Mouse (Mus musculus): ENCODE results near the gene Paip2b. TPM values are rescaled to one million over a fixed set of nuclear protein-coding genes. Genes with fewer than 3 reads are reported as not detected.

Gene Paip2b
- total RNA-seq (2014; rRNA removed) (66.2 and 75.0 TPM in 2 replicates), polyA plus RNA-seq (2015; fragmentation: Nextera tagmentation; extraction: Ambion mirVana) (28.3 and 28.6 TPM in 2 replicates)

DNA sequence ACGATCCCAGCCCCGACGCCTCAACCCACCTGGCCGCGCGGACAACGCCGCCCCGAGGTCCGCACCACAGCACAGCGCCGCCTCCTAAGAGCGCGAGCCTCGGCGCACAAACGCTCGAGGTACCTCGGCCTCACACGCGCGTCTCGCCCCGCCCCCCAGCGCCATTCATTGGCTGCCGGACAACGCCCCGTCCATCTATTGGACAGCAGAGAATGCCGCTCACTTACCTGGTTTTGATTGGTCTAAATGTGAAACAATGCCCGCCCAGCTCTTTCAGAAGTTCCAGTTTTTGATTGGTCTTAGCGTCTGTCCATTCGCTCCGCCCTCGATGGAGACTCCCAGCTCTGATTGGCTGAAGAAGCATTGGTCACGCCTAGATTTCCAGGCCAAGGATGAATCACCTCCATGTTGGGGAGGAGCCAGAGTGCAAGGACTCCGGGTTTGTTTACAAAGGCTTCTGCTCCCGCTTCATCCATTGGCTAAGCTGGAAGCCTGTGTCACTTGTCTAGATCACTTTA is at the start of gene Paip2b:
Paip2b (minus strand) TSS at position 136 of the 518 bp plus-strand sequence.
- H3K4me3 ChIP-seq (ENCODE audit: low read depth, low read length) = peak within 1 kb of the TSS; percentile 47
- H3K4me1 ChIP-seq (ENCODE audit: insufficient read depth) = peaks cover 8% of the 10 kb centered on the region
- H3K4me2 ChIP-seq (ENCODE audit: low read depth) = peak within 1 kb of the TSS; percentile 54
- H3K9ac ChIP-seq = peak within 1 kb of the TSS; percentile 67
- DNase-seq = peak; percentile 99
- under 1% methylated on average over 37 of the region's 37 CpGs for WGBS
- no peaks in the 10 kb centered on the region for H3K36me3 ChIP-seq (ENCODE audit: insufficient read depth)
- ATAC-seq = peak; percentile 97
- H3K9me3 ChIP-seq (ENCODE audit: low read length) = no peaks in the 10 kb centered on the region
- peak; percentile 48 for TF ChIP-seq CTCF (IDR thresholded peaks at IDR 0.05; ENCODE audit: low read depth)
- no peaks in the 10 kb centered on the region for H3K27me3 ChIP-seq (ENCODE audit: insufficient read depth, low read length)
- H3K27ac ChIP-seq (ENCODE audit: low read depth, low read length) = peak within 1 kb of the TSS; percentile 80

DNA sequence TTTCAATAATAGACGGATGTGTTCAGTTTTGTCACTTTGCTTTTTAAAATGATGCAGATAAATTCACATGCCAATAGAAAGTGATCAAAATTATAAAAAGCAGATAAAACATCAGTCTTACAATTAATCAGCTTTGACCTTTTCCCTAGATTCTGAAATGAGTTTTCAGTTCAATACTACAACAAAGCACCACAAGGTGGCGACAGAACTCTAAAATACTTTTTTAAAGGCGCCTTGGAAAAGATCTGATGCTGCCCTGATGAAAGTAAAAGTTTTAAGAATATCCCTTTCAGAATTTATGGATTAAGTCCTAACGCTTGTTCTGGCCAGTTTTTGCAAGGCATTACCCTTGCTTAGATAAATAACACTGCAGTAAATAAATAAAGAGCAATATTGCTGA is 48.3 kb upstream of the Paip2b start:
- no peak overlapping the region for H3K4me3 ChIP-seq (ENCODE audit: low read depth, low read length)
- H3K27ac ChIP-seq (ENCODE audit: low read depth, low read length) = no peak overlapping the region
- peak; percentile 81 for DNase-seq
- peak; percentile 72 for TF ChIP-seq CTCF (IDR thresholded peaks at IDR 0.05; ENCODE audit: low read depth)
- H3K9ac ChIP-seq = no peak overlapping the region
- H3K4me1 ChIP-seq (ENCODE audit: insufficient read depth) = no peaks in the 10 kb centered on the region
- no peaks in the 10 kb centered on the region for H3K9me3 ChIP-seq (ENCODE audit: low read length)
- H3K4me2 ChIP-seq (ENCODE audit: low read depth) = no peak overlapping the region
- no peaks in the 10 kb centered on the region for H3K27me3 ChIP-seq (ENCODE audit: insufficient read depth, low read length)
- 2% methylated on average over 4 of the region's 4 CpGs for WGBS
- H3K36me3 ChIP-seq (ENCODE audit: insufficient read depth) = no peaks in the 10 kb centered on the region
- no peak for ATAC-seq

DNA sequence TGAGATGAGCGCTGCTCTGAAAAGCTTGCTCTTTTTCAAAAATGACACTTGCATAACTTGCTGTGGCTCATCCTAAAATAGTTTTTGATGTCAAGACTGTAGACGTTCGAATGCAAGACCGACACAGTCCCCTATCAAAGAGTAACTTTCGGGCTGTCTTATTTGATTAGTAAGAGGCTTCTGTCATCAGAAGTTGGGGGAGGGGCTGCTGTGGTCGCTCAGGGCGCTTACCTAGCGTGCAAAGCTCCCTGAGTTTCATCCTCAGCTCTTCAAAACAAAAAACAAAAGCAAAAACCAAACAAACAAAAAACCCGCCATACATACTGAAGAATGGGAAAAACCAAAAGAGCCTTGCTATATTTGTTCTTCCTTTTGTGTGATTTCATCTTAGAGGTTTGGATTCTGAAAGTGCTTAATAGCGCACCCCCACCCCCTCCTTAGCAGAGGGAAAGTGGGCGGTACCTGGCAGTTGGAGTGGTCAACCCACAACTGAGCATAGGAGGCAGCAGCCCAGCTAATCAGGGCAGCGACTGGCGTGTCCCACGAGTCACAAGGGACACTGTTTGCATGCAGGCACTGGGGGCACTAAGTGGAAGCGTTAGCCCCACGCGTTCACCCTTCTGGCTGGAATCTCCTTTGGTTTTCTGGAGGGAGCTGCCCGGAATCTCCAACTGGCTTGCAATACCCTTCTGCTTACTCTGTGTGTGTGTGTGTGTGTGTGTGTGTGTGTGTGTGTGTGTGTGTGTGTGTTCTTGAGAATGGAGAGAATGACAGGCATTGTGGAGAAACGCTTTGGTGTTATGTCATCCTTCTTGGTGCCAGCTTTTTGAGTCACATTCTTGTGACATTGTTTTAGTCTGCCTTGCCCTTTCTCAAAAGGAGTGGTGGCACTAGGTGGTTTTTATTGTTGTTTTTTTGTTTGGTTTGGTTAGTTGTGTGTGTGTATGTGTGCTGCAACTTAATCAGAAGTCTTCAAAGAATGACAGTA is 36.4 kb upstream of the Paip2b start:
- H3K27ac ChIP-seq (ENCODE audit: low read depth, low read length) = no peak overlapping the region
- WGBS = 3% methylated on average over 19 of the region's 19 CpGs

DNA sequence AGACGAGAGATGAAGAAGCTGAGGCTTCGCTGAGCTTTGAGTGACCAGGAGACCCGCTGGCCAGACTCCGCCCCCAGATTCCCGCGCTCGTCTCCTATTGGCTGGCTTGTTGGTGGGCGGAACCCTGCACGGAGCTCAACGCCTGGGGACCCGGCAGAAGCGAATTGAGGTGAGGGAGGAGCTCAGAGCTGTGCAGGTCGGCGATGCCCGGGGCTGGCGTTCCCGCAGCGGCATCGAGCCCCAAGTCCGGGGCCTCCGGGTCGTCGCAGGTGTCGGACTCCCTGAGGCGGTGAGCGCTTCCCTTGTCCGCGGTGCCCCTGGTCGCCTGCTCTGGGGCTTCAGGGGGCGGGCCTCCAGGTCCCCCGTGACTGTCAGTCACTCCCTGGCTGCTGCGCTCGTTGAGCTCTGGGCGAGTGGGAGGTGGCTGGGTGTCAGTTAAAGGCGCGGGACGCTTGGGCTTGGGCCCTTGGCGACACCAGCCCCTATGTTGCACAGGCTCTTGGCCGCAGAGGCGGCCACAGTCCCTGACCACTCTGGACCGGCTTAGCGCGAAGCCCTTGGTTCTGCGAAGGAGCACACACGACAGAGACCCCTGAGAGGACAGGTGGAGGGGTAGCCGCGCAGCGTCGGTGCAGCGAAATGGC is 35.5 kb upstream of the Paip2b start, which contains the start of gene Zfp638:
Zfp638 (plus strand) TSS at position 156 of the 644 bp plus-strand sequence.
- H3K4me3 ChIP-seq (ENCODE audit: low read depth, low read length) = peak within 1 kb of the TSS; percentile 54
- ATAC-seq (peak; percentile 97), DNase-seq (peak; percentile 89)
- no peaks in the 10 kb centered on the region for H3K27me3 ChIP-seq (ENCODE audit: insufficient read depth, low read length)
- H3K9me3 ChIP-seq (ENCODE audit: low read length) = no peaks in the 10 kb centered on the region
- H3K9ac ChIP-seq = peak within 1 kb of the TSS; percentile 61
- no peaks in the 10 kb centered on the region for H3K4me1 ChIP-seq (ENCODE audit: insufficient read depth)
- H3K4me2 ChIP-seq (ENCODE audit: low read depth) = peak within 1 kb of the TSS; percentile 97
- no peak within 1 kb of the TSS for H3K27ac ChIP-seq (ENCODE audit: low read depth, low read length)
- WGBS = under 1% methylated on average over 50 of the region's 50 CpGs
- H3K36me3 ChIP-seq (ENCODE audit: insufficient read depth) = no peaks in the 10 kb centered on the region
- no peak for TF ChIP-seq CTCF (IDR thresholded peaks at IDR 0.05; ENCODE audit: low read depth)

More for the DNA sequence above, 36.4 kb upstream of the Paip2b start:
- Histone ChIP-seq H3K4me2 (ENCODE audit: low read depth) (peak overlapping the region; percentile 97), H3K27me3 (ENCODE audit: insufficient read depth, low read length) (no peaks in the 10 kb centered on the region), H3K36me3 (ENCODE audit: insufficient read depth) (no peaks in the 10 kb centered on the region), H3K9me3 (ENCODE audit: low read length) (no peaks in the 10 kb centered on the region), H3K4me3 (ENCODE audit: low read depth, low read length) (peak overlapping the region; percentile 54), H3K9ac (peak overlapping the region; percentile 61), H3K4me1 (ENCODE audit: insufficient read depth) (no peaks in the 10 kb centered on the region)
- peak; percentile 42 for DNase-seq
- peak; percentile 14; the same call in 1 of the 2 replicates for ATAC-seq
- no peak for TF ChIP-seq CTCF (IDR thresholded peaks at IDR 0.05; ENCODE audit: low read depth)

DNA sequence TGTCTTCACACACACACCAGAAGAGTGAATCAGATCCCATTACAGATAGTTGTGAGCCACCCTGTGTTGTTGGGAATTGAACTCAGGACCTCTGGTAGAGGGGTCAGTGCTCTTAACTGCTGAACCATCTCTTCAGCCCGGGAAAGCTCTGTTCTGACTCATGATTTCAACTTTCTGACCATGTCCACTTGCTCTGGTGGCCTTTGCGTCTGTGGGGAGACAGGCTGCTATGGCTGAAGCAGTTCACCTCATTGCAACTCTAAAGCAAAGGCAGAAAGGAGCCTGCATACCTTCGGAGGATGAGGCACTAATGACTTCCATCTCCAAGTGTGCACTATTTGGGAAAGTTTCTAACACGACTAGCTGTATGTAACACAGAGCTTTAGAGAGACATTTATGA is 34.9 kb upstream of the Paip2b start:
- TF ChIP-seq CTCF (IDR thresholded peaks at IDR 0.05; ENCODE audit: low read depth) = no peak
- ATAC-seq = 0 out of 2 replicates have a peak, but pooled peaks have one; percentile 1
- 38% methylated on average over 4 of the region's 4 CpGs for WGBS

DNA sequence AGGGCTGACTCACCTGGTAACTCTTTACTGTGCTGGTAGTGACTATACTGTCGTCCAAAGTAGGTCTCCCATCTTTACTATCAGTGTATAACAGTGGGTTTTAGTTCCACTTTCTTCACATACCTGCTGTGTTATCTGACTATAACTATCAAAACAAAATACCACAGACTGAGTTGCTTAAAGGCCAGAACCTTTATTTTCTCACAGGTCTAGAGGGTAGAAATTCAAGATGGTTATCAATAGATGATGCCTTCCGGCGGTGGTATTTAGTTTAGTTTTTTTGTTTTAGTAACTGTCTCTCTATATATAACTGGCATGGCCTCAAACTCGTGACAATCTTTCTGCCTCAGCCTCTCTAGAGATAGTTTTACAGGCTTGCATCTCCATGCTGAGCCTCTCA is 32.0 kb upstream of the Paip2b start:
- TF ChIP-seq CTCF (IDR thresholded peaks at IDR 0.05; ENCODE audit: low read depth) = no peak
- 77% methylated on average over 4 of the region's 4 CpGs for WGBS
- Histone ChIP-seq H3K4me3 (ENCODE audit: low read depth, low read length) (no peak overlapping the region), H3K4me2 (ENCODE audit: low read depth) (no peak overlapping the region), H3K27me3 (ENCODE audit: insufficient read depth, low read length) (no peaks in the 10 kb centered on the region), H3K9me3 (ENCODE audit: low read length) (no peaks in the 10 kb centered on the region), H3K4me1 (ENCODE audit: insufficient read depth) (no peaks in the 10 kb centered on the region), H3K36me3 (ENCODE audit: insufficient read depth) (no peaks in the 10 kb centered on the region), H3K27ac (ENCODE audit: low read depth, low read length) (no peak overlapping the region), H3K9ac (no peak overlapping the region)
- ATAC-seq (no peak), DNase-seq (no peak)

More for the DNA sequence above, 34.9 kb upstream of the Paip2b start:
- Histone ChIP-seq H3K36me3 (ENCODE audit: insufficient read depth) (no peaks in the 10 kb centered on the region), H3K9ac (no peak overlapping the region), H3K4me3 (ENCODE audit: low read depth, low read length) (0 out of 2 replicates have a peak overlapping the region, but pooled peaks have one; percentile 54), H3K27ac (ENCODE audit: low read depth, low read length) (no peak overlapping the region), H3K4me2 (ENCODE audit: low read depth) (peak overlapping the region; percentile 97; the same call in 1 of the 2 replicates), H3K9me3 (ENCODE audit: low read length) (no peaks in the 10 kb centered on the region), H3K27me3 (ENCODE audit: insufficient read depth, low read length) (no peaks in the 10 kb centered on the region), H3K4me1 (ENCODE audit: insufficient read depth) (no peaks in the 10 kb centered on the region)
- no peak for DNase-seq

Data from forebrain, postnatal 0 days (tissue).